Mouse (Mus musculus): ENCODE measurements around the gene Pigm.

DNA sequence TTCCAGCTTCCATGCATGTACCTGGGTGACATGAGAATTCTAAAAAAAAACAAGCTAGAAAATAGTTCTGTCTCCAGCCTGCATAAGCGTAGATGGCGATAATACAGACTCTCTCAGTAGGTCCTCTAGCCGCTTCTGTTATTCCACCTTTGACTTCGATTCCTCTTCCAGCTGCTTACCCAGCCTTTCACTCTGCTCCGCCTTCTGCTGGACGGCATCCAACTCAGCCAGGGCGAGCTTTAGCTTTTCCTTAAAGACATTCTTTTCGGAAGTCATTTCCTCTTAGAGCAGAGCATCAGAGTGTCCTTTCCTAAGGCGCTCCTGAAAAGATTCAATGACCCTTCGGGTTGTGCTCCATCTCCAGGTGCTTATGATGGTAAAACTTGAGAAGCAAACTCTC is 3.7 kb downstream of the Pigm start:
- TF ChIP-seq CEBPB (IDR thresholded peaks at IDR 0.05; ENCODE audit: insufficient read depth, poor library complexity, severe bottlenecking) (no peak), USF1 (IDR thresholded peaks at IDR 0.05; ENCODE audit: low read depth) (no peak), POLR2AphosphoS2 (IDR thresholded peaks at IDR 0.05; ENCODE audit: insufficient read length, low read depth) (no peak), POLR2A (IDR thresholded peaks at IDR 0.05; ENCODE audit: insufficient read length, low read depth) (no peak), E2F4 (IDR thresholded peaks at IDR 0.05; ENCODE audit: insufficient read depth) (no peak), MYOG (IDR thresholded peaks at IDR 0.05; ENCODE audit: control insufficient read depth in 1 of 3, insufficient read depth in 1 of 3, insufficient read length in 2 of 3, low read depth in 2 of 3) (no peak)

All from myocyte (in vitro differentiated cells).